Mouse (Mus musculus) mouse embryonic stem cell (cell line): ENCODE results near the gene Helt.

ENCODE experiments used
- in situ Hi-C, 2 experiments: fragments of 300-500 bp; cut with MboI; formaldehyde crosslinking; loops; 1 replicate in 1 of 2; 3 replicates in 1 of 2; pipeline ENCODE4 v1.14.3; 2019 to 2020; ENCODE audit warnings: low sequenced_read_pairs in 2 of 2, low pct_unique_long_range_greater_than_20kb in 1 of 2, mixed read lengths in 1 of 2; ENCODE audit not compliant: unreplicated experiment in 1 of 2

Helt gene

GRCm38 (mm10) chr8:46294181-46294892, at the start of gene Helt:
TSS of gene Helt (minus strand) at chr8:46294671.
- in situ Hi-C loops: no loop called here

GRCm38 (mm10) chr8:46342272-46342671, 47.8 kb upstream of the Helt start:
- in situ Hi-C loops: no loop called here

GRCm38 (mm10) chr8:46340381-46341273, 46.2 kb upstream of the Helt start:
- in situ Hi-C loops: no loop called here

- in situ Hi-C loops: no loop called here
These were observed 44.8 kb upstream of the Helt start for GRCm38 (mm10) chr8:46339317-46339716.

GRCm38 (mm10) chr8:46336351-46336750, 41.9 kb upstream of the Helt start:
- in situ Hi-C loops: no loop called here

- in situ Hi-C loops: no loop called here
These were observed 38.1 kb upstream of the Helt start for GRCm38 (mm10) chr8:46332389-46333061.

GRCm38 (mm10) chr8:46331801-46332200, 37.3 kb upstream of the Helt start:
- in situ Hi-C loops: no loop called here

GRCm38 (mm10) chr8:46329396-46329795, 34.9 kb upstream of the Helt start:
- in situ Hi-C loops: no loop called here

- in situ Hi-C loops: no loop called here
These were observed 32.8 kb upstream of the Helt start for GRCm38 (mm10) chr8:46327284-46327683.

GRCm38 (mm10) chr8:46326715-46327114, 32.2 kb upstream of the Helt start:
- in situ Hi-C loops: no loop called here

GRCm38 (mm10) chr8:46324676-46325075, 30.2 kb upstream of the Helt start:
- in situ Hi-C loops: loop anchor here in 1 of 2 experiments (25.0 kb wide), 1 partner anchor 213 kb away; no protein-coding TSS in a partner anchor

- in situ Hi-C loops: loop anchor here in 1 of 2 experiments (25.0 kb wide), 1 partner anchor 214 kb away; no protein-coding TSS in a partner anchor
These were observed 29.3 kb upstream of the Helt start for GRCm38 (mm10) chr8:46323672-46324191.

- in situ Hi-C loops: loop anchor here in 1 of 2 experiments (25.0 kb wide), 1 partner anchor 214 kb away; no protein-coding TSS in a partner anchor
These were observed 28.4 kb upstream of the Helt start for GRCm38 (mm10) chr8:46322833-46323232.

- in situ Hi-C loops: loop anchor here in 1 of 2 experiments (25.0 kb wide), 1 partner anchor 215 kb away; no protein-coding TSS in a partner anchor
These were observed 27.9 kb upstream of the Helt start for GRCm38 (mm10) chr8:46322421-46322820.

GRCm38 (mm10) chr8:46318802-46319201, 24.3 kb upstream of the Helt start:
- in situ Hi-C loops: loop anchor here in 1 of 2 experiments (25.0 kb wide), 1 partner anchor 218 kb away; no protein-coding TSS in a partner anchor

GRCm38 (mm10) chr8:46317161-46317560, 22.7 kb upstream of the Helt start:
- in situ Hi-C loops: loop anchor here in 1 of 2 experiments (25.0 kb wide), 1 partner anchor 220 kb away; no protein-coding TSS in a partner anchor

GRCm38 (mm10) chr8:46313798-46314197, 19.3 kb upstream of the Helt start:
- in situ Hi-C loops: loop anchor here in 1 of 2 experiments (25.0 kb wide), 1 partner anchor 224 kb away; no protein-coding TSS in a partner anchor

GRCm38 (mm10) chr8:46311159-46311558, 16.7 kb upstream of the Helt start:
- in situ Hi-C loops: loop anchor here in 1 of 2 experiments (25.0 kb wide), 1 partner anchor 226 kb away; no protein-coding TSS in a partner anchor
